Mouse (Mus musculus) CH12.LX (cell line): ENCODE measurements around the gene Fgfr2. TPM values are rescaled to one million over a fixed set of nuclear protein-coding genes. Genes with fewer than 3 reads are reported as not detected.

Source experiments
- DNase-seq: peaks from one replicate; pipeline ENCODE4 v3.0.0-alpha.2; 2013; ENCODE audit errors: extremely low read depth
- H3K27ac ChIP-seq: 2 replicates; pipeline ENCODE4 v1.5.1; 2012; ENCODE audit warnings: low read depth, mild to moderate bottlenecking, control low read depth, moderate library complexity; ENCODE audit not compliant: insufficient read depth
- H3K27me3 ChIP-seq: replicated peaks from 2 replicates; pipeline ENCODE3; 2012; ENCODE audit warnings: inconsistent platforms
- H3K36me3 ChIP-seq, 2 experiments: replicated peaks in 1 of 2; 2 replicates each; pipeline versions ENCODE3 to v1.6.1; 2012; ENCODE audit warnings: inconsistent platforms in 1 of 2, low read length in 1 of 2, mild to moderate bottlenecking in 1 of 2, mixed read lengths in 1 of 2, moderate library complexity in 1 of 2; ENCODE audit not compliant: control insufficient read depth in 1 of 2, insufficient read depth in 1 of 2
- H3K4me1 ChIP-seq, 2 experiments: 2 replicates each; pipeline ENCODE4 v1.6.1; 2012; ENCODE audit warnings: inconsistent platforms in 1 of 2, moderate library complexity in 1 of 2; ENCODE audit not compliant: insufficient read depth in 2 of 2, control insufficient read depth in 1 of 2
- H3K4me2 ChIP-seq: 2 replicates; pipeline ENCODE4 v1.6.1; 2012; ENCODE audit warnings: low read depth, mild to moderate bottlenecking, control low read depth; ENCODE audit not compliant: poor library complexity, insufficient read depth, severe bottlenecking
- H3K4me3 ChIP-seq, 3 experiments: fragments of 150-350 bp in 1 of 3; sonication (generic) in 1 of 3; replicated peaks in 1 of 3; 2 replicates each; pipeline versions ENCODE3 to v1.5.1; 2011 to 2012; ENCODE audit warnings: low read depth in 2 of 3, low read length in 2 of 3, mild to moderate bottlenecking in 2 of 3, moderate library complexity in 2 of 3, control low read depth in 1 of 3, improper control_type of control experiment in 1 of 3, inconsistent platforms in 1 of 3, mixed read lengths in 1 of 3; ENCODE audit not compliant: poor library complexity in 1 of 3
- H3K79me2 ChIP-seq: replicated peaks from 2 replicates; pipeline ENCODE4 v1.6.1; 2012; ENCODE audit warnings: mild to moderate bottlenecking, moderate library complexity; ENCODE audit not compliant: control insufficient read depth, poor library complexity, insufficient read depth, severe bottlenecking; ENCODE audit errors: extremely low read depth
- H3K9ac ChIP-seq: 2 replicates; pipeline ENCODE4 v1.6.1; 2012; ENCODE audit warnings: low read depth, mild to moderate bottlenecking, control low read depth, moderate library complexity; ENCODE audit not compliant: insufficient read depth
- H3K9me3 ChIP-seq: replicated peaks from 2 replicates; pipeline ENCODE3; 2012; ENCODE audit warnings: low read length, inconsistent platforms, mixed read lengths
- EP300 ChIP-seq: IDR thresholded peaks from 2 replicates; pipeline ENCODE4 v1.6.1; 2011; ENCODE audit warnings: low read length, improper control_type of control experiment
- ETS1 ChIP-seq: conservative IDR thresholded peaks from 2 replicates; pipeline ENCODE4 v1.6.1; 2012; ENCODE audit warnings: low read depth, mild to moderate bottlenecking, inconsistent platforms, low read length, improper control_type of control experiment, moderate library complexity
- HCFC1 ChIP-seq: IDR thresholded peaks from 2 replicates; pipeline ENCODE4 v1.6.1; 2012; ENCODE audit warnings: low read depth, mild to moderate bottlenecking, inconsistent platforms, low read length, improper control_type of control experiment
- JUND ChIP-seq: conservative IDR thresholded peaks from 2 replicates; pipeline ENCODE4 v1.6.1; 2011; ENCODE audit warnings: low read depth, low read length, improper control_type of control experiment
- KAT2A ChIP-seq: IDR thresholded peaks from 2 replicates; pipeline ENCODE4 v1.6.1; 2012; ENCODE audit warnings: low read length, improper control_type of control experiment, inconsistent platforms; ENCODE audit not compliant: insufficient replicate concordance
- MXI1 ChIP-seq: IDR thresholded peaks from 2 replicates; pipeline ENCODE4 v1.6.1; 2011; ENCODE audit warnings: mild to moderate bottlenecking, low read depth, low read length, improper control_type of control experiment
- NELFE ChIP-seq: IDR thresholded peaks from 2 replicates; pipeline ENCODE4 v1.6.1; 2011; ENCODE audit warnings: low read depth, low read length, improper control_type of control experiment
- NRF1 ChIP-seq: IDR thresholded peaks from 2 replicates; pipeline ENCODE4 v1.6.1; 2014; ENCODE audit warnings: low read depth, mild to moderate bottlenecking, inconsistent platforms, low read length, improper control_type of control experiment, moderate library complexity
- POLR2A ChIP-seq: IDR thresholded peaks from 2 replicates; pipeline ENCODE4 v1.6.1; 2011; ENCODE audit warnings: low read depth, mild to moderate bottlenecking, improper control_type of control experiment, low read length
- POLR2AphosphoS2 ChIP-seq: IDR thresholded peaks from 2 replicates; pipeline ENCODE4 v1.6.1; 2011; ENCODE audit warnings: low read depth, low read length, improper control_type of control experiment
- RAD21 ChIP-seq: IDR thresholded peaks from 2 replicates; pipeline ENCODE4 v1.6.1; 2011; ENCODE audit warnings: low read depth, mild to moderate bottlenecking, low read length, improper control_type of control experiment, moderate library complexity
- ZC3H11A ChIP-seq: IDR thresholded peaks from 2 replicates; pipeline ENCODE4 v1.6.1; 2012; ENCODE audit warnings: low read depth, mild to moderate bottlenecking, inconsistent platforms, low read length, improper control_type of control experiment
- ZKSCAN1 ChIP-seq: IDR thresholded peaks from 2 replicates; pipeline ENCODE4 v1.6.1; 2012; ENCODE audit warnings: low read depth, inconsistent platforms, low read length, improper control_type of control experiment, borderline replicate concordance
- ZMIZ1 ChIP-seq: IDR thresholded peaks from 2 replicates; pipeline ENCODE4 v1.6.1; 2012; ENCODE audit warnings: low read depth, mild to moderate bottlenecking, inconsistent platforms, low read length, improper control_type of control experiment
- dilution Hi-C: fragments of 300-500 bp; cut with MboI; formaldehyde crosslinking; loops from 2 replicates; pipeline ENCODE4 v1.14.3; 2020; ENCODE audit warnings: low sequenced_read_pairs; ENCODE audit not compliant: extremely low pct_unique_long_range_greater_than_20kb, extremely low pct_ligation_motif_present
- in situ Hi-C: fragments of 300-500 bp; cut with MboI; formaldehyde crosslinking; loops from 3 replicates; pipeline ENCODE4 v1.14.3; 2019; ENCODE audit warnings: low sequenced_read_pairs, low pct_ligation_motif_present, low pct_unique_long_range_greater_than_20kb, mixed read lengths
- polyA plus RNA-seq: library from polyadenylated mRNA; unstranded; fragments of >175 nt; gene quantifications from 2 replicates; pipeline ENCODE4 v1.2.1, GENCODE M21; 2012; ENCODE audit warnings: low read depth; ENCODE audit not compliant: insufficient read length
- total RNA-seq, 2 experiments: library from RNA; depleted of rRNA; stranded (reverse); fragments of 300-350 nt in 1 of 2; fragments of >200 nt in 1 of 2; gene quantifications; 2 replicates each; pipeline ENCODE4 v1.2.3; 2012 to 2014

Gene Fgfr2
- total and polyA plus RNA-seq, 3 experiments = not detected

GRCm38 (mm10) chr7:133009676-133010075 lies 113.5 kb downstream of the Fgfr2 start:
- Histone ChIP-seq H3K27me3 (peaks cover 36% of the 10 kb centered on the region), H3K9ac (no peak overlapping the region), H3K27ac (no peak overlapping the region), H3K4me2 (no peak overlapping the region), H3K79me2 (no peaks in the 10 kb centered on the region), H3K4me3 (no peak overlapping the region), H3K9me3 (no peaks in the 10 kb centered on the region), H3K36me3 (no peaks in the 10 kb centered on the region), H3K4me1 (peaks cover 18 to 22% of the 10 kb centered on the region in 2 experiments)
- no peak for DNase-seq
- in situ Hi-C loops (no loop called here), dilution Hi-C loops (no loop called here)
- TF ChIP-seq ZMIZ1 (no peak), JUND (no peak), ZC3H11A (no peak)

- Histone ChIP-seq H3K4me3 (no peak overlapping the region), H3K4me1 (peaks cover 22 to 25% of the 10 kb centered on the region in 2 experiments), H3K27me3 (peaks cover 27% of the 10 kb centered on the region), H3K9me3 (no peaks in the 10 kb centered on the region), H3K27ac (no peak overlapping the region), H3K36me3 (no peaks in the 10 kb centered on the region), H3K79me2 (no peaks in the 10 kb centered on the region), H3K4me2 (no peak overlapping the region), H3K9ac (no peak overlapping the region)
- dilution Hi-C loops = no loop called here
- TF ChIP-seq POLR2AphosphoS2 (no peak), KAT2A (no peak), NELFE (no peak), EP300 (no peak), NRF1 (no peak), ZKSCAN1 (no peak)
- DNase-seq = no peak
- in situ Hi-C loops = no loop called here
Measured at GRCm38 (mm10) chr7:133008663-133009062, 114.5 kb downstream of the Fgfr2 start.

- in situ Hi-C loops (no loop called here), dilution Hi-C loops (no loop called here)
- H3K27ac ChIP-seq = no peak overlapping the region
Measured at GRCm38 (mm10) chr7:133007343-133007742, 115.8 kb downstream of the Fgfr2 start.

More at GRCm38 (mm10) chr7:133007343-133007742, 115.8 kb downstream of the Fgfr2 start:
- Histone ChIP-seq H3K9ac (no peak overlapping the region), H3K27me3 (peaks cover 16% of the 10 kb centered on the region), H3K9me3 (no peaks in the 10 kb centered on the region), H3K4me3 (no peak overlapping the region), H3K4me2 (no peak overlapping the region), H3K4me1 (peaks cover 22 to 26% of the 10 kb centered on the region in 2 experiments), H3K36me3 (no peaks in the 10 kb centered on the region), H3K79me2 (no peaks in the 10 kb centered on the region)
- no peak for DNase-seq
- TF ChIP-seq MXI1 = no peak
- no peak for TF ChIP-seq ETS1
- TF ChIP-seq HCFC1 = no peak
- TF ChIP-seq POLR2A = no peak
- TF ChIP-seq POLR2AphosphoS2 = no peak
- no peak for TF ChIP-seq RAD21
